Mouse (Mus musculus) midbrain, embryonic 15.5 days (tissue): ENCODE measurements at regions not wholly inside any gene's neighbourhood (a gene's known extent, or its start where the extent isn't known, plus 50 kb on each side); places are given as distances from the start of the nearest gene placed in this dataset. TPM values are rescaled to one million over a fixed set of nuclear protein-coding genes. Genes with fewer than 3 reads are reported as not detected.

Experiments used
- microRNA-seq: library from miRNA; unstranded; fragments of <30 nt; microRNA quantifications from one replicate; pipeline ENCODE4, GENCODE M21; 2016

Small RNA genes in the stretch of these regions (microRNA-seq; reads per million reads assigned to microRNA genes)
- gene Gm22917 = not detected
